Mouse (Mus musculus) telencephalon, adult 2 months (tissue): ENCODE results near the gene Pglyrp3.
"Not testable (repeated sequence)": the region's sequence is repeated elsewhere in the genome, so short reads cannot be mapped to it uniquely, and the experiment has no call there.

ENCODE experiments used
- DNase-seq: peaks from one replicate; pipeline ENCODE4 v3.0.0-alpha.2; 2011; ENCODE audit warnings: low read depth, low spot score

Gene Pglyrp3

GRCm38 (mm10) chr3:92014283-92014682 lies at the start of gene Pglyrp3:
Gene Pglyrp3 (plus strand): TSS chr3:92014583.
- no peak for DNase-seq

DNA sequence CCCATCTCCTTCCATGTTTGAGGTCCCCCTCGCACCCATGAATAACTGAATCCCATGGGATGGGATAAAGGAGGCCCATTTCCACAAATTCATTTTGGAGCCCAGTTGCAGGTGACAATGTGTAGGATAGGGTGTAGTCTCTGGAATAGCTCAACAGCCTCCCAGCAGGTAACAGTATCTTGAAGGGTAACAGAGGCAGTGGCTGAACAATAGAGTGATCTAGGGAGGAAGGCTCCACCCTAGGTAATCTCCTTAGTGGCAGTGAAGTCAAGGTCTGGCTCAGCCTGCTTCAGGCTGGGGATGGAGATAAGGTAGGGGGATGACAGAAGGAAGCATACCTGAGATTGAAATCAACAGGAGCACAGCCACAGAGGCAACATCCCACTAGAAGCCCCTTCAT lies 3.4 kb upstream of the Pglyrp3 start:
- no peak for DNase-seq

DNA sequence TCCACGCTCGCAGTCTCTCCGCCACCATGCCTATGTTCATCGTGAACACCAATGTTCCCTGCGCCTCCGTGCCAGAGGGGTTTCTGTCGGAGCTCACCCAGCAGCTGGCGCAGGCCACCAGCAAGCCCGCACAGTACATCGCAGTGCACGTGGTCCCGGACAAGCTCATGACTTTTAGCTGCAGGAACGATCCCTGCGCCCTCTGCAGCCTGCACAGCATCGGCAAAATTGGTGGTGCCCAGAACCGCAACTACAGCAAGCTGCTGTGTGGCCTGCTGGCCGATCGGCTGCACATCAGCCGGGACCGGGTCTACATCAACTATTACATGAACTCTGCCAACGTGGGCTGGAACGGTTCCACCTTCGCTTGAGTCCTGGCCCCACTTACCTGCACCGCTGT lies 10.2 kb downstream of the Pglyrp3 start:
- not testable (repeated sequence) for DNase-seq

DNA sequence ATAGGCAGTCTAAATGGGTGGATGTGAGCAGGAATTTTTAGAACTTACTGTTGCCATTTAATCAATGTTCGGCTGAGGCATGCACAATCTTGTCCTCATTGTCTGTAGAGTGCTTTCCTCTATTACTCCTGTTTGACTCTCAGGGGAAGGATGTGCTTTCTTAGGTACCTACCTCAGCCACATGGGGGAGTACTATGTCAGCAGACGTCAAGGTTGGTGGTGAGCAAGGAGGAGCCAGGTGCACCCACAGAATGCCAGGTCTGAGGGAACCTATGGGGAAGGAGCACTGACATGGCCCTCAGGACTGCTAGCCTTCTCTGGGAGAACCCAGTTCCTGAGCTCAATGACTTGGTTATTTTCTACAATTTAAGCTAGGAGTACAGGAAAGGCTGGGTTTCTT lies 18.8 kb downstream of the Pglyrp3 start:
- no peak for DNase-seq

- DNase-seq = no peak
Measured at GRCm38 (mm10) chr3:92033892-92034291, 19.5 kb downstream of the Pglyrp3 start.

GRCm38 (mm10) chr3:92050382-92051054 lies 36.1 kb downstream of the Pglyrp3 start:
- no peak for DNase-seq

DNA sequence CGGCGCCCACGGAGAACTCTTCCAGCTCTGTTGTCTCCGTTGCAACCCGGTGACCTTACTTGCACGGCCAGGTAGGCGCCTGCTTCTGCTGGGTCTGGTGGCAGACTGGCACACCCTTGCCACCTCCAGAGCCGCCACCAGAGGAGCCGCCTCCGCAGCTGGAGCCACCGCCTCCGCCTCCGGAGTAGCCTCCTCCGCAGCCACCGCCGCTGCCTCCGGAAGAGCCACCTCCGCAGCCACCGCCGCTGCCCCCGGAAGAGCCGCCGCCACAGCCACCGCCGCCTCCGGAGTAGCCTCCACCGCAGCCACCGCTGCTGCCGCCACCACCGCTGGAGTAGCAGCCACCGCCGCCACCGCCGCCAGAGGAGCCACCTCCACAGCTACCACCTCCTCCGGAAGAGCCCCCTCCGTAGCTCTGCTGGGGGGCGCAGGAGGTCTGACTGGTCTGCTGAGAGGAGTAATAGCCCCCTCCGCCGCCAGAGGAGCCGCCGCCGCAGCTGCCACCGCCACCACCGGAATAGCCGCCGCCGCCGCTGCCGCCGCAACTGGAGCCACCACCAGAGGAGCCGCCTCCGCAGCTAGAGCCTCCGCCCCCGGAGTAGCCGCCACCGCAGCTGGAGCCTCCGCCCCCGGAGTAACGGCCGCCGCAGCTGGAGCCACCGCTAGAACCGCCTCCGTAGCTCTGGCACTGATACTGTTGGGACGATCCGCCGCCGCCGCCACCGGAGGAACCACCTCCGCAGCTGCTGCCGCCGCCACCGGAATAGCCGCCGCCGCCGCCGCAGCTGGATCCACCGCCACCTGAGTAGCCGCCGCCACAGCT lies 66.3 kb downstream of the Pglyrp3 start:
- no peak for DNase-seq
